21 mouse cellular contexts compared by ENCODE assay signal in the genomic region with DNA sequence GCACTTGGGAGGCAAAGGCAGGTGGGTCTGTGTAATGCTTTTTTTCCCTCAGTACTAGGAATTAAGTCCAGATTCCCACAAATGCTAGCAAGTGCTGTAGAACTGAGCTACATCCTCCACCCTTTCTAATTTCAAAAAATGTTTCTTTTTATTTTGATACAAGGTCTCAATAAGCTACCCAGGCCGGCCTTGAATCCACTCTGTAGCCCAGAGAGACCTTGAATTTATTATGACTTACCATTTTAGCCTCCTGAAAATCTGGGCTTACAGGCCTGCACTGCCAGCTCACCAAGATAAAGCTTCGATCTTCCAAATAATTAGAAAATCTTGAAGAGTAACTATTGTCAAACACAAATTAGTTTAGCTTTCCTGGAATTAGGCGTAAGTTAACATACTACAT.
"Had no signal": no experiment of that assay in that cellular context is flagged by ENCODE, and none has a peak within 500 bp of the region (broad histone marks: within the 10 kb centered on the region; RNA-seq: fewer than 3 reads in every experiment).

No protein-coding gene starts in this region.

- H3K9me3 ChIP-seq: kidney, embryonic 15.5 days; limb, embryonic 13.5 days; liver, embryonic 12.5 days; liver, embryonic 15.5 days; lung, embryonic 15.5 days; megakaryocyte, embryonic 14.5 days; midbrain, embryonic 10.5 days; midbrain, embryonic 13.5 days; neural tube, embryonic 13.5 days had no signal

- H3K27ac ChIP-seq: limb, embryonic 13.5 days; liver, embryonic 12.5 days; liver, embryonic 15.5 days; lung, embryonic 15.5 days; midbrain, embryonic 10.5 days; midbrain, embryonic 13.5 days; neural tube, embryonic 13.5 days had no signal

- H3K4me2 ChIP-seq: kidney, embryonic 15.5 days; limb, embryonic 13.5 days; liver, embryonic 12.5 days; liver, embryonic 15.5 days; lung, embryonic 15.5 days; midbrain, embryonic 13.5 days; neural tube, embryonic 13.5 days had no signal

- H3K4me3 ChIP-seq: kidney, embryonic 15.5 days; limb, embryonic 13.5 days; liver, embryonic 12.5 days; liver, embryonic 15.5 days; lung, embryonic 15.5 days; megakaryocyte, embryonic 14.5 days; midbrain, embryonic 10.5 days; midbrain, embryonic 13.5 days; myocyte; neural tube, embryonic 13.5 days had no signal

- DNase-seq: kidney, adult 8-10 months; kidney, postnatal 10 days; kidney, postnatal 36 days; left cerebral cortex, postnatal 4 days; liver; lung, adult 18-20 months; lung, postnatal 10 days; lung, postnatal 36 days; right cerebral cortex, postnatal 25 days; spleen, adult 18-20 months; thymus, postnatal 25 days had no signal

- H3K4me1 ChIP-seq: liver, embryonic 12.5 days; liver, embryonic 15.5 days; lung, embryonic 15.5 days; midbrain, embryonic 10.5 days; neural tube, embryonic 13.5 days had no signal

- H3K9ac ChIP-seq: kidney, embryonic 15.5 days; limb, embryonic 13.5 days; liver, embryonic 12.5 days; liver, embryonic 15.5 days; lung, embryonic 15.5 days; midbrain, embryonic 13.5 days; neural tube, embryonic 13.5 days had no signal

- H3K27me3 ChIP-seq: kidney, embryonic 15.5 days; limb, embryonic 13.5 days; liver, embryonic 12.5 days; liver, embryonic 15.5 days; lung, embryonic 15.5 days; megakaryocyte, embryonic 14.5 days; midbrain, embryonic 13.5 days; neural tube, embryonic 13.5 days had no signal

- H3K36me3 ChIP-seq: kidney, embryonic 15.5 days; limb, embryonic 13.5 days; liver, embryonic 12.5 days; liver, embryonic 15.5 days; lung, embryonic 15.5 days had no signal

- ATAC-seq: liver, embryonic 12.5 days; midbrain, embryonic 13.5 days had no signal
